Mouse (Mus musculus) kidney, embryonic 16.5 days (tissue): ENCODE measurements around the gene Wnk2. TPM values are rescaled to one million over a fixed set of nuclear protein-coding genes. Genes with fewer than 3 reads are reported as not detected.

Source experiments
- ATAC-seq: fragments of 200-750 bp; cut with Nextera tagmentation; 2 replicates; pipeline ENCODE4 v1.8.0; 2017; ENCODE audit warnings: moderate TSS enrichment; ENCODE audit not compliant: low FRiP score, low TSS enrichment
- H3K27ac ChIP-seq: fragments of 300-500 bp; sonication (generic); 2 replicates; pipeline ENCODE4 v1.5.1; 2014; ENCODE audit warnings: low read length
- H3K27me3 ChIP-seq: fragments of 300-500 bp; sonication (generic); 2 replicates; pipeline ENCODE4 v1.6.1; 2014; ENCODE audit warnings: low read length, control low read depth, mixed read lengths; ENCODE audit not compliant: insufficient read depth
- H3K36me3 ChIP-seq: fragments of 300-500 bp; sonication (generic); 2 replicates; pipeline ENCODE4 v1.6.1; 2014; ENCODE audit warnings: low read length, control low read depth, mixed read lengths; ENCODE audit not compliant: insufficient read depth
- H3K4me1 ChIP-seq: fragments of 300-500 bp; sonication (generic); 2 replicates; pipeline ENCODE4 v1.6.1; 2014; ENCODE audit warnings: low read length, control low read depth, mixed read lengths; ENCODE audit not compliant: insufficient read depth
- H3K4me2 ChIP-seq: fragments of 300-500 bp; sonication (generic); replicated peaks from 2 replicates; pipeline ENCODE4 v1.6.1; 2014; ENCODE audit warnings: low read depth, low read length
- H3K4me3 ChIP-seq: fragments of 300-500 bp; sonication (generic); 2 replicates; pipeline ENCODE4 v1.5.1; 2014; ENCODE audit warnings: mild to moderate bottlenecking, low read length
- H3K9ac ChIP-seq: fragments of 300-500 bp; sonication (generic); replicated peaks from 2 replicates; pipeline ENCODE4 v1.6.1; 2014; ENCODE audit warnings: low read length
- H3K9me3 ChIP-seq: fragments of 300-500 bp; sonication (generic); 2 replicates; pipeline ENCODE4 v1.6.1; 2016; ENCODE audit warnings: low read length, control low read depth
- WGBS: fragments of 180-500 bp; shearing (Covaris S2); extraction: QIAGEN DNeasy Blood & Tissue Kit; methylation state at CpG from one replicate; pipeline ENCODE4 v1.1.7; 2014; 5-methylcytosine and 5-hydroxymethylcytosine counted together
- polyA plus RNA-seq: library from polyadenylated mRNA; unstranded; fragments of >200 nt; fragmentation: Nextera tagmentation; extraction: Ambion mirVana; gene quantifications from 2 replicates; pipeline ENCODE4 v1.2.1, GENCODE M21; 2015

The Wnk2 gene
- polyA plus RNA-seq, 1 experiment from 2014 or later: 1.0 TPM

DNA sequence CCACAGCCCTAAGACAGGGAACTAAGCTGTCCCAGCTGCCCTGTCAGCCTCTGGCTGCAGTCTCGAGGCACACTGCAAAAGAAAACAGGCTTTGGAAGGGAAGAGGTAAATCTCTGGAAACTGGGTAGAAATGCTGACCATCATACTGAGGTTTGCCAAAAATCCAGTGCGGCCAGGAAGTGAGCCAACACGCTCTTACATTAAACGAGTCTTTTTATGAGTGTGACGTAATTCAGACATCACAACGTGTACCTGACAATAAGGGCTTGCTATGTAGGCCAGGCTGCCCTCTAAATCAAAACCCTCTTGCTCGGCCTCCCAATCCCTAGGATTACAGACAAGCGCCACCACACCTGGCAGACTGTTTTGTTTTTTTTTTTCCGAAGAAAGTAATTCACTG is 19.3 kb upstream of the Wnk2 start:
- H3K9me3 ChIP-seq: no peaks in the 10 kb centered on the region
- no peak overlapping the region for H3K9ac ChIP-seq
- no peak overlapping the region for H3K4me2 ChIP-seq
- WGBS: 37% methylated on average over 9 of the region's 9 CpGs
- H3K36me3 ChIP-seq: no peaks in the 10 kb centered on the region
- H3K27ac ChIP-seq: no peak overlapping the region
- H3K4me3 ChIP-seq: no peak overlapping the region
- H3K27me3 ChIP-seq: no peaks in the 10 kb centered on the region
- ATAC-seq: no peak
- no peaks in the 10 kb centered on the region for H3K4me1 ChIP-seq

DNA sequence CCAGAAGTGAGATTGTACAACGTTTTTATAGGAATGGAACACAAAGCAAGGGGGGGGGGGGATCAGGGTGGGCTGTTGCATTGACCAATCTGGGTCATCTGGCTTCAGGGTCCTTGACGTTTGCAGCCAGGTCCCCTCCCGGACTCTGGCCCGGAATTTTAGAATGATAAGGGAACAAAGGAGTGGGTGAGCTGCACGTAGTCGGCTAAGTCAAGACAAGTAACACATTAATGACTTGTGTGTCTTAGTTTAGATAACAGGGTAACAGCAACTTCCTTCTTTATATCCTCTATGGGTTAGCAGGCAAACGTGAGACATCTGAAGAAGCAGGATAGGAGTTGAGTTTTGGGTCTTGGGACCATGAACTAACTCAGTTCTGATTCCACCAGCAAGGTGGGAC is 15.8 kb upstream of the Wnk2 start:
- 72% methylated on average over 7 of the region's 7 CpGs for WGBS
- Histone ChIP-seq H3K27me3 (no peaks in the 10 kb centered on the region), H3K9ac (no peak overlapping the region), H3K27ac (no peak overlapping the region), H3K4me3 (no peak overlapping the region), H3K36me3 (no peaks in the 10 kb centered on the region), H3K4me1 (no peaks in the 10 kb centered on the region), H3K4me2 (no peak overlapping the region), H3K9me3 (no peaks in the 10 kb centered on the region)
- no peak for ATAC-seq

DNA sequence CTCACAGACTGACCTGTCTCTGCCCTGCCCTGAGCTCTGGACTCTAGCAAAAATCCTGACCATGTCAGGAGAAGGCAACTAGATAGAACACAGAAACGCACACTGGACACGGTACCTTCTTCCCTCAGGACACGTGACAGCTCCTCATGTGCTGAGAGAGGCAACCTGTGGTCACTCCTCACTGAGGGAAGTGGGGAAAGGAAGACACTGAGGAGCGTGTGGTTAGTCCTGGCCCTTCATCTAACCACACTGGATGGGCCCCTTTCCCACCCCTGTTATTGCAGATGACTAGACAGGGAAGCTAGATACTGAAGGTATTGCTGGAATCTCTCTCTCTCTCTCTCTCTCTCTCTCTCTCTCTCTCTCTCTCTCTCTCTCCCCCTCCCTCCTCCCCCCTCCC is 14.9 kb upstream of the Wnk2 start:
- no peak for ATAC-seq
- Histone ChIP-seq H3K9ac (no peak overlapping the region), H3K27me3 (no peaks in the 10 kb centered on the region), H3K4me2 (no peak overlapping the region), H3K4me1 (no peaks in the 10 kb centered on the region), H3K4me3 (no peak overlapping the region), H3K36me3 (no peaks in the 10 kb centered on the region), H3K27ac (no peak overlapping the region), H3K9me3 (no peaks in the 10 kb centered on the region)
- WGBS: 69% methylated on average over 4 of the region's 4 CpGs

DNA sequence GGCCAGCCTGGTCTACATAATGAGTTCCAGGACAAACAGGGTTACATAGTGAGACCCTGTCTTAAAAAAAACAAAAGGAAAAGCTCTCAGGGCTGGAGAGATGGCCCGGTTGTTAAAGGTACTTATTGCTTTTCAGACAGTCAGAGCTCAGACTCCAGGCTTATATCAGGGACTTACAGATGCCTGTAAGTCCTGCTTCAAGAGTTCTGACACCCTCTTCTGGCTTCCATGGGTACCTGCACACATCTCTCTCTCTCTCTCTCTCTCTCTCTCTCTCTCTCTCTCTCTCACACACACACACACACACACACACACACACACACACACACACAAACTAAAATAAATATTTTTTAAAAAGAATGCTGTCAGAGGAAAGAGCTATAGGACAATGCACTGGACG is 13.4 kb upstream of the Wnk2 start:
- H3K4me3 ChIP-seq: no peak overlapping the region
- H3K9me3 ChIP-seq: 0 out of 2 replicates have a peak, but pooled peaks cover 4% of the 10 kb centered on the region
- H3K4me2 ChIP-seq: no peak overlapping the region
- H3K27ac ChIP-seq: no peak overlapping the region
- H3K4me1 ChIP-seq: no peaks in the 10 kb centered on the region
- 58% methylated on average over 2 of the region's 2 CpGs for WGBS
- H3K36me3 ChIP-seq: no peaks in the 10 kb centered on the region
- no peak for ATAC-seq
- H3K27me3 ChIP-seq: no peaks in the 10 kb centered on the region
- no peak overlapping the region for H3K9ac ChIP-seq

DNA sequence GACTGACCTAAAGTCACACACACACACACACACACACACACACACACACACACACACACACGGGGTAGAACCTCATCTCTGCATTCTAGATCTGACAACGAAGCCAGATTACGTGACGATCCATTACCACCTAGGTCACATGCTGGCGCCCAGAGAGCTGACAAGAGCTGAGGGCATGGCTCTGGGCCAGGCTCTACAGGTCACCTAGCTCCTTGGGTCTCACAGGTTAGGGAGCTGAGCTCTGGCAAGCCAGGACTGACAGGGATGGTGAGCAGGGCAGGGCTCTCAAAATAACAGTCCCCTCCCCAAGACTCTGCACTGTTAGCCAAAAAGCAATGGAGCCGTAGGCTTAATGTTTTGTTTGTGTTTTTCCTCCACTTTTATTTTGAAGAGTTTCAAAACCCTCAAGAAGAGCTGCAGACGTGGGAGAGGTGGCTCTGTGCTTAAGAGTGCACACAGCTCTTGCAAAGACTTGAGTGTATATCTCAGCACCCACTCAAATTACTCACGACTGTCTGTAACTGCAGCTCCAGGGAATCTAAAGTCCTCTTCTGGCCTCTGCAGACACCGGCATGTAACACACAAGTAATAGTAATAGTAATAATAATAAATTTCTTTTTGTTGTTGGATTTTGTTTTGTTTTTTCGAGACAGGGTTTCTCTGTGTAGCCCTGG is 10.4 kb upstream of the Wnk2 start:
- no peak for ATAC-seq
- 0 out of 2 replicates have a peak, but pooled peaks cover 4% of the 10 kb centered on the region for H3K9me3 ChIP-seq

DNA sequence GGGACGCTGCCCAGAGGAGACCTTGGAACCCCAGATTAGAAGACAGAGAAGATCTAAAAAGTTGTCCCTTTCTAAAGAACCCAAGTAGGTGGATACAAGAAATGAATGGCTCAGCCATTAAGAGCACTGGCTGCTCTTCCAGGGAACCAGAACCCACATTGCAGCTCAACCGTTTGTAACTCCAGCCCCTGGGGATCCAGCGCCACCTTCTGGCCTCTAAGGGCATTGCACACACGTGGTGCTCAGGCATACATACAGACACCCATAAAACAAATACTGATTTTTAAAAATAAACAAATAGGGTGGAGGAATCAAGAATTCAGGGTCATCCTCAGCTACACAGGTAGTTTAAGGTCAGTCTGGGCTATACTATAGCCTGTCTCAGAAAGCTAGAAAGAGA is 8.8 kb upstream of the Wnk2 start:
- H3K27me3 ChIP-seq: no peaks in the 10 kb centered on the region
- H3K4me2 ChIP-seq: no peak overlapping the region
- no peak overlapping the region for H3K4me3 ChIP-seq
- WGBS: 73% methylated on average over 4 of the region's 4 CpGs
- no peaks in the 10 kb centered on the region for H3K36me3 ChIP-seq
- 0 out of 2 replicates have a peak, but pooled peaks cover 4% of the 10 kb centered on the region for H3K9me3 ChIP-seq
- no peak overlapping the region for H3K9ac ChIP-seq
- no peaks in the 10 kb centered on the region for H3K4me1 ChIP-seq
- H3K27ac ChIP-seq: no peak overlapping the region
- no peak for ATAC-seq

More for the DNA sequence above, 10.4 kb upstream of the Wnk2 start:
- H3K27ac ChIP-seq: no peak overlapping the region
- H3K4me3 ChIP-seq: no peak overlapping the region
- no peak overlapping the region for H3K9ac ChIP-seq
- no peaks in the 10 kb centered on the region for H3K36me3 ChIP-seq
- H3K27me3 ChIP-seq: no peaks in the 10 kb centered on the region
- H3K4me1 ChIP-seq: no peaks in the 10 kb centered on the region
- no peak overlapping the region for H3K4me2 ChIP-seq
- WGBS: 62% methylated on average over 10 of the region's 10 CpGs

DNA sequence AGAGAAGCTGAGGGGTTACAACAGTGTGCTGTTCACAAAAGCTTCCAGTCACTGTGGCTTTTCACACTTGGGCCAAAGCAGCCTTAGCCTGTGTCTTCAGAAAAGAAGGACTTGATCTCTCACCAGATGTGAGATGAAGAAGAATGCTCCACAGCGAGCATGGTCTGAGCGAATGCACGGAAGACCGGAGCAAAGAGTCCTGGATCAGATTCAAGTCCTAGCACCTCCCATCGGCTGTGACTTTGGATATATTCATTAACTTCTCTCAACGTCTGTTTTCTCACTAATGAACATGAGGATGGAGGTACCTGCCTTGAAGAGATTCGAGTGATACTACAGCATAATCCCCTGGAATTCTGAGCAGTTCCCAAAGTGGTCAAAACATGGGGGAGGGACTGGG is 6.8 kb upstream of the Wnk2 start:
- H3K9ac ChIP-seq: no peak overlapping the region
- H3K4me3 ChIP-seq: no peak overlapping the region
- ATAC-seq: no peak
- no peak overlapping the region for H3K27ac ChIP-seq
- WGBS: 44% methylated on average over 7 of the region's 7 CpGs
- no peak overlapping the region for H3K4me2 ChIP-seq
- no peaks in the 10 kb centered on the region for H3K4me1 ChIP-seq
- 0 out of 2 replicates have a peak, but pooled peaks cover 4% of the 10 kb centered on the region for H3K9me3 ChIP-seq
- H3K27me3 ChIP-seq: no peaks in the 10 kb centered on the region
- H3K36me3 ChIP-seq: no peaks in the 10 kb centered on the region

DNA sequence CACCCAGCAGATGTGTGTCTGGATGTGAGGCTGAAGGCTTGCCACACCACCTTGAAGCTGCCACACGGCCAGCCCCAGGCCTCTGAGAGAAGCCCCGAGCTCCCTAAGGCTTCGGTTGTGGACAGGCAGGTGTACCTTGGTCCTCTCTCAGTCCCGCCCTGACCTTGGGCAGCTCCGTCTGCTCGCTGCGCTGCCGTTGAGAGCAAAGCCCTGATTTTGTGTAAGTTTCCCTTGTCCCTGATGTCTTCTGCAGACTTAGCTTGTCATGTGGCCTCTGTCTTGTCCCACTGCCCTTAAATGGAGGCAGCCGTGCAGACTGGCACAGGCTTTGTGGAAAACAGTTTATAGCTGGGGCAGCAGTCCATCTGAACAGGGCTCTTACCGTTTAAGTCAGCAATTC is 6.2 kb upstream of the Wnk2 start:
- 67% methylated on average over 10 of the region's 10 CpGs for WGBS
- no peaks in the 10 kb centered on the region for H3K4me1 ChIP-seq
- no peak for ATAC-seq

DNA sequence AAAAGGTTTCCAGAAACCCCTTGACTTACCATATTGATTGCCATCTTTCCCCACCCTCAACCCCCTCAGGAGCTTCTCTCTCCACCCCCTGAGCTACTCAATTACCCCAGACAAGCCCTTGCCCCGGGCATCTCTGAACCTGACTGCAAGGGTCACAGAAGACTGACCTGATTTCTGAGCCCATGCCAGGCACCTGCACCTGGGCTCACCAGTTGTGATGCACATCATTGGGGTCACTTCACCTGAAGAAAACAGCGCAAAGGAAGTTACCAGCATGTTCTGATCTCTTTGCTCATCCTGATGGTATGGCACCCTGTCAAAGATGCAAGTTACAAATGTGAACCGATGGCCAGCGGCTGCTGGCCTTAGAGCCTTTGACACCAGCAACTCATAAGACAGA is 873 bp upstream of the Wnk2 start:
- no peak overlapping the region for H3K9ac ChIP-seq
- H3K27ac ChIP-seq: no peak overlapping the region
- H3K9me3 ChIP-seq: no peaks in the 10 kb centered on the region
- no peak overlapping the region for H3K4me3 ChIP-seq
- WGBS: 65% methylated on average over 4 of the region's 4 CpGs
- peaks cover 51% of the 10 kb centered on the region for H3K27me3 ChIP-seq
- no peak for ATAC-seq
- H3K4me2 ChIP-seq: no peak overlapping the region
- no peaks in the 10 kb centered on the region for H3K36me3 ChIP-seq
- H3K4me1 ChIP-seq: peaks cover 16% of the 10 kb centered on the region

More for the DNA sequence above, 6.2 kb upstream of the Wnk2 start:
- no peak overlapping the region for H3K4me2 ChIP-seq
- no peak overlapping the region for H3K9ac ChIP-seq
- H3K9me3 ChIP-seq: 0 out of 2 replicates have a peak, but pooled peaks cover 4% of the 10 kb centered on the region
- no peak overlapping the region for H3K27ac ChIP-seq
- H3K4me3 ChIP-seq: no peak overlapping the region
- no peaks in the 10 kb centered on the region for H3K36me3 ChIP-seq
- peaks cover 3% of the 10 kb centered on the region for H3K27me3 ChIP-seq

DNA sequence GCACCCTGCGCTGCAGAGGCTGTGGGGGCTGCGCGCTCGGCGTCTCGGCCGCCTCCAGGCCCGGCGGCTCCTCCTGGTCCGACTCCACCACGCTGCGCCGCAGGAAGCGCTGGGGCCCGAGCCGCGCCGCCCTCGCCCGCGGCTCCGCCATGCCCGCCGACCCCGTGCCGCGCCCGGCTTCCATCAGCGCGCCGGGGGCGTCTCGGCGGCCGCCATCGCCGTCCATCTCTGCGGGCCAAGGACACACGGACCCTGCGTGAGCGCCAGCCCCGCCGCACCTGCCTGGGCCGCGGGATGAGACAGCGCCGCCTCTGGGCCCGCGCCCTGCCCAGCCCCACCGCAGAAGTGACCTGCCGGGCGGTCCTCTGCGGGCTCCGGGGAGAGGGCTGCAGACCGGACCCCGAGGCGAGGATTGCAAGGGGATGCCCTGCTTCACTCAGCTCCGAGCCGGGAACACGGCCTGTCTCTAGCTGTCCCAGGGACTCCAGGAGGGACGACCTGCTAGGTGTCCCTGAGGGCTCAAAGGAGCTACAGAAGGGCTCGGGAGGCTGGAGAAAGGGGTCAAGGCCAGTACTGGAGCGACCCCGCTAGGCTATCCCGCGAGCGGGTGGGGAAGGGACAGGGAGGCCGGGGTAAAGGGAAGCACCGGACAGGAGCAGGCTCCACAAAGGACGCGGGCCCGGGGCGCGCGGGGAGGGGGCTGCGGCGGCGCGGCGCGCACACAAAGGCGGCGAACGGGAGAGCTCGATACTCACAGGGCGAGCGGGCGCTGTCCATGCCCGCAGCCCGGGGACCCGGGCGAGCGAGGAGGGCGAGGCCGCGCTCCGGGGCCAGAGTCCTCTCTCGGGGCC is 582 bp downstream of the Wnk2 start:
- Histone ChIP-seq H3K27me3 (peaks cover 51% of the 10 kb centered on the region), H3K36me3 (no peaks in the 10 kb centered on the region), H3K4me1 (peaks cover 16% of the 10 kb centered on the region), H3K9me3 (no peaks in the 10 kb centered on the region), H3K27ac (no peak overlapping the region), H3K9ac (peak overlapping the region; percentile 75), H3K4me2 (peak overlapping the region; percentile 92), H3K4me3 (peak overlapping the region; percentile 61)
- peak; percentile 70 for ATAC-seq
- WGBS: 0% methylated on average over 75 of the region's 98 CpGs
